Mouse (Mus musculus) mouse embryonic stem cell (cell line): ENCODE data around the gene Tmem140.

Experiments used
- in situ Hi-C, 2 experiments: fragments of 300-500 bp; cut with MboI; formaldehyde crosslinking; loops; 1 replicate in 1 of 2; 3 replicates in 1 of 2; pipeline ENCODE4 v1.14.3; 2019 to 2020; ENCODE audit warnings: low sequenced_read_pairs in 2 of 2, low pct_unique_long_range_greater_than_20kb in 1 of 2, mixed read lengths in 1 of 2; ENCODE audit not compliant: unreplicated experiment in 1 of 2

Gene Tmem140

GRCm38 (mm10) chr6:34874101-34874921 is 11.4 kb downstream of the Tmem140 start:
- in situ Hi-C loops, result no loop called here

DNA sequence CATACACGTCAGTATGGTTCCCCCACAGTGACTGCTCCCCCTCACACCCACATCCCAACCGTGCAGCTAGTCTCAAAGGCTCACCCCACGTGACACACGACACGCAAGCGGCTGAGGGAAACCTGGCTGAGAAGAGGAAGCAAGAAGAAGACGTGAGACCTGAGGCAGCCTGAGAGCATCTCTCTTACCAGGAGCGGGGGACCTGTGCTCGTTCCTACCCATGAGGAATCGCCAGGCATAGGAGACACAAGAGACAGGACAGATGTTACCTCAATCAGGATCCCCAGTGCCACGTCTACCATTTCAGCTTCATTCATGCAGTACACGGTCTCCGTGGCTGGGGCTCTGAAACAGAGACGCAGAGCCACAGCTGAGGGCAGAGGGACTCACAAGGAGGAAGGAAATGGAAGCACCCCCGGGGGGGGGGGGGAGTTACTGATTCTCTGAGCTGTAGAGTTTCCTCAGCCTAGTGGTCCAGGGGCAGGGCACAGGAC is 12.4 kb downstream of the Tmem140 start:
- in situ Hi-C loops, result no loop called here

DNA sequence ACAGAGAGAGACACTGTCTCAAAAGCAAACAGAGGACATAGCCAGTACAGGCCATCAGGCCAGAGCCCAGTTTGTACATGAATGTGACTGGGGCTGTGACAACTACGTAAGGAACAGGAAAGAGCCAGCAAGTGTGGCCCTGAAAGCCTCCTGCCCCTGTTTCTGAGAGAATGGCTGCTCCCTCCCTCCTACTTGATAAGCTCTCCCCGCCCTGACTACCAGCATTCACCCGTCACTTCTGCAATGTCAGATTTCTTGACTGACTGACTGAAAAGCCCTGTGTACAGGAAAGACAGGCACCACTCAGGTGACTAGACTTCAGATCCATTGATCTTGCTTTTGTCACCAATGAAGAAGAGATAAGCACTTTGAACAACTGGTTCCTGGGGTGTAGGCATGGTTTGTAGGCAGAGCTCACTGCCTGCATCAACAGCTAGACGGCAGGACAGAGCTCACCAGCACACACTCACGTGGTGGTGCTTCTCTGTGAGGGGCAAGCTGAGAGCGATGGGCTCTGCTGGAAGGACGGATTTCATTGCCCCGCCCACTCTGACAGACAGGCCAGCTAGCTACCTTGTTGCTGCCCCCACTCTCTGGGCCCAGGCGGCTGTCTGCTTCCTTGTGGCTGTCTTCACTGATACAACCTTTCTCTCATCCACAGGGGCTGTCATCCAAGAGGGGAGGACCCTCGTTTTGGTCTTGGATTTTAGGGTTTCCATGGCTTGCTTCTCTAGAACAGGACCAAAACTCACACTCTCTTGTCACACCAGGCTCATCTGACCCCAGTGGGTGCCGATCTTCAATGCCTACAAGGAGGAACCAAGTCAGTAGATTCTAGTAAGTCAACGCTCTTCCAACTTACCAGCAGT is 13.3 kb downstream of the Tmem140 start:
- in situ Hi-C loops, result no loop called here

- in situ Hi-C loops, result no loop called here
Observed at GRCm38 (mm10) chr6:34876835-34877156, 13.8 kb downstream of the Tmem140 start.

- in situ Hi-C loops, result no loop called here
Observed at GRCm38 (mm10) chr6:34877509-34878321, 14.8 kb downstream of the Tmem140 start, which contains the start of gene Cyren. TSS of gene Cyren (minus strand) at chr6:34878060.

- in situ Hi-C loops, result no loop called here
Observed at GRCm38 (mm10) chr6:34879101-34879740, 16.3 kb downstream of the Tmem140 start.

GRCm38 (mm10) chr6:34879911-34880475 is 17.0 kb downstream of the Tmem140 start:
- in situ Hi-C loops, result no loop called here

GRCm38 (mm10) chr6:34884724-34885123 is 21.8 kb downstream of the Tmem140 start:
- in situ Hi-C loops, result no loop called here

DNA sequence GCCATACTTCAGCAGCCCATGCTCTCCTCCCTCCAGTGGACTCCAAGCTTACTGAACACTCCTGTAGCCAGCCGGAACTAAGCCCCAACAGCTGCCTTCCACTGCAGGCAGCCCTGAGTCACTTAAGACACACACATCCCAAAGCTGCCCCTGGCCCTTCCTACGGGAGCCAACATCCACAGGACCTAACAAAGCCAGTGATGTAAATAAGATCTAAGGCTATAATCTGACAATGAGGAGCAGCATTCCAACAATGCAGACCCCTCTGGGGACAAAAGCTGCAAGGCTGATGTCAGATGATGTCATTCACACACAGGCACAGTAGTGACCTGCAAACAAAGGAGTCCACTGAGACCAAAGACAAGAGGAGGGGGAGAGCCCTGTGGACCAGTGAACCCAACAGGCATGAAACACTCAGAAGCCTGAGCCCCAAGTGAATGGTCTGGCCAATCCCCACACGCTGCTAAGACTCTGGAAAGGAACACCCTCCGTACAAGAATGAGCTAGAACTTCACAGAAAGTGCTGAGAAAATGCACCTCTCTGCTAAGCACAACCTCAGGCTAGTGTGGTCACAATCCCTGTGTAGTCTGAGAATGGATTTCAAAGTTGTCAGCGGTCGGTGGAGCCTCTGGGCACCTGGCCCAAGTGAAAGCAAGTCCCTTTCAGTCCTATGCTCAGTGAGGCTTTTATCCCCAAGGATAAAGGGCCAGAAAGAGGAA is 24.3 kb downstream of the Tmem140 start:
- in situ Hi-C loops, result no loop called here

- in situ Hi-C loops, result no loop called here
Observed at GRCm38 (mm10) chr6:34889185-34889584, 26.2 kb downstream of the Tmem140 start.

- in situ Hi-C loops, result no loop called here
Observed at GRCm38 (mm10) chr6:34895569-34895968, 32.6 kb downstream of the Tmem140 start.

DNA sequence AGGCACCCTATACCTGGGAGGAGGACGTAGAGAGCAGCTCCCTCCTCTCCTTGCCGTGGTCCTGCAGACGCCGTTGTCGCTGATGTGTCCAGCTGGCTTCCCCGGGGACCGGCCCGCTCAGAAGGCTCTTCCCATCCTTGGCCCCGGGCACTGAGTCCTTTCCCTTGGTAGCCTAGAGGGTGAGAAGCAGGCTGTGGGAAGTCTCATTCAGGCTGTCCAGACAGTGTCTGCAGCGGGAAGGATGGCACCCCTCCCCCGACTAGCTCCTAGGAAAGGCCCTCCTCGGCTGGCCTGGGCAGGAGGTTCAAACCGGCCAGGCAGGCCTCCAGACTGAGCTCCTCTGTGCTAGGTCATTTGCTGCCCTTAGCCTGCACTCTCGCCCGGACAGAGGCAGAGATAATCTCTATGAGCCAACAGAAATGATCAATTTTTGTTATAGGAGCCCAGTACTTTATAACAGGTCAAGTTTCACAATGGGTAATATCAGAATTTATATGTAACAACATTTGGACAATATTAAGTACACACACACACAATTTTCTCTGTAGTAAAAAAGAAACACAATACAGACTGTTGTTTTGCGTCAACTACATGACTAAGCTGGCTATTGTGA is 33.3 kb downstream of the Tmem140 start:
- in situ Hi-C loops, result no loop called here

- in situ Hi-C loops, result no loop called here
Observed at GRCm38 (mm10) chr6:34899127-34899526, 36.2 kb downstream of the Tmem140 start.

GRCm38 (mm10) chr6:34900990-34901389 is 38.0 kb downstream of the Tmem140 start:
- in situ Hi-C loops, result loop anchor here in 1 of 2 experiments (25.0 kb wide), 1 partner anchor 389 kb away; no protein-coding TSS in a partner anchor

GRCm38 (mm10) chr6:34901911-34902444 is 39.0 kb downstream of the Tmem140 start:
- in situ Hi-C loops, result loop anchor here in 1 of 2 experiments (25.0 kb wide), 1 partner anchor 390 kb away; no protein-coding TSS in a partner anchor

DNA sequence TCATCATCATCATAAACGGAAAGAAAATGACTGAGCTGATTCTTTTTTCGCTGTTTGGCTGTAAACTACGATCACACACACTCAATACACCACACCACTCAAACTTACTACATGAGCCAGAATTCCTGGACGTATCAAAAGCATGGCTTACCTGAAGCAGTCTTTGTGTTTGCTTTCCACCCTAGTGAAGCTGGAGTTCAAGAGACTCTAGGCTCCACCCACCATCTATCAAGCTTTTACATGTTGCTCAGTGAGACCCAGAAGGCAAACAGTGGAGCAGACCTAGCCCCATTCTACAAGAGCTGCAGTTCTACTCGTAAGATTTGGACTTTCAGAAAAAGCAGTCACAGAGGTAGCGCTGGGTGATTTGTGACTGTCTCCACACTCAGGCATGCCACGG is 39.6 kb downstream of the Tmem140 start:
- in situ Hi-C loops, result loop anchor here in 1 of 2 experiments (25.0 kb wide), 1 partner anchor 390 kb away; no protein-coding TSS in a partner anchor
